Mouse (Mus musculus): ENCODE results near the gene Dcdc2b. TPM values are rescaled to one million over a fixed set of nuclear protein-coding genes. Genes with fewer than 3 reads are reported as not detected.
A peak's percentile ranks its signal among the peaks of the same experiment; 100 is the strongest.

Gene Dcdc2b
- total RNA-seq, 2 experiments from 2014 or later: 6.0 to 7.7 TPM

DNA sequence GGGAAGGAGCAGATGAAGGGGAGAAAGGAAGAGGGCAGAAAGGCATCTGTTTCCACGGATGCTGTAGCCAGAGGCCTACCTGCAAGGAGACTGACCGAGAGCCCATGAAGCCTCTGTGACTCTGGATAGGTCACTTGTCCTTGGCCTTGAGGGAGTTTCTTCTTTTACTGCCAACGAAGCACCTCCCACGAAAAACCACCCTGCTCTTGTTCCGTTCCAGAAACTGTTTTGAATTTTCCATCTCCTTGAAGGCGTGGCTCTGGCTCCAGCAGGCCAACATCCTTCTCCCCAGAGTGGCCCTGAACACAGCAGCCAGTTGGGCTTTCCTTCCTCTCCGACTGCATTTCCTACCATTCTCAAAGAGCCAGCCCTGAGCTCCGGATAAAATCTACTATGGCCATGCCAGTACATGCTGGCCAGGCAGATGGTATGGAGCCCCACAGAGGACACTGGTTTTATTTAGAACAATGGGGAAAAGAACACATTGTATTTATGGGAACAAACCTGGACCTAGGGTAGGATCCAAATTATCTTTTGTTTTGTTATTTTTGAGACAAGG, 7.3 kb upstream of the Dcdc2b start:
- DNase-seq: no peak

DNA sequence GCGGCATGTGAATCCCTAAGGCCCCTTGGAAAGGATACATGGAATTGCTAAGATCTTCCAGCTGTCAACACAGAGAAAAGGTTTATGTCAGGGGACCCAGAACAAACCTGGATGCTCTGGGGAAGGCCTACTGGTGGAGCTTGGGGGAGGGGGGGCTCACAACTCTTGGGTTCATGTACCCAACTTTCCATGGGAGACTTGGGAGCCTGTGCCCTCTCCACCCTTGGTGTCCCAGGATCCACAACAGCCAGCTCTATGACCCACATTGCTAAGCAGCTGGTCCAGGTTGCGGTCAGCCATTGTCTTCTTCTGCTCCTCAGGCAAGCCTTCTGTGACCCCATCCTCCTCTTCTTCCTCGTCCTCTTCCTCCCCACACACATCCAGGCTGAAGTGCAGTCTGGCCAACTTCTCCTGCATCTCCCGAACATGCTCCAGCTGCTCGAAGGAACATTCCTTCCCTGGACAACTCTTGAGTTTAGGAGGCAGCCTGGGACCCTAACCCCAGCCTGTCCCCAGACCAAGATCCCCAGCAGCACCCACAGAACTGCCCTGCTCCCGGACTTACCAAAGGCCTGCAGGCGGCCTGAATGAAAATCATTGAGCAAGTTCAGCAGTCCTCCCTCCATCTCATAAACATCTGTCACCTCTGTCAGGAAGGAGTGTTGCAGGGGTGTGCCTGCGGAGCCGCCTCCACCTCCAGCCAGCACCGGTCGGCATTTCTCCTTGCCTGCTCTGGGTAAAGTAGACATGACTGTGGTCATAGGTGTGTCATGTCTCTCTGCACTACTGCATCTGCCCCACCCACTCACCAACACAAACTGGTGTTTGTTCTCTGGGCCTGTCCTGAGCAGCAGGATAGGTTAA, 6.6 kb upstream of the Dcdc2b start:
- DNase-seq: no peak

DNA sequence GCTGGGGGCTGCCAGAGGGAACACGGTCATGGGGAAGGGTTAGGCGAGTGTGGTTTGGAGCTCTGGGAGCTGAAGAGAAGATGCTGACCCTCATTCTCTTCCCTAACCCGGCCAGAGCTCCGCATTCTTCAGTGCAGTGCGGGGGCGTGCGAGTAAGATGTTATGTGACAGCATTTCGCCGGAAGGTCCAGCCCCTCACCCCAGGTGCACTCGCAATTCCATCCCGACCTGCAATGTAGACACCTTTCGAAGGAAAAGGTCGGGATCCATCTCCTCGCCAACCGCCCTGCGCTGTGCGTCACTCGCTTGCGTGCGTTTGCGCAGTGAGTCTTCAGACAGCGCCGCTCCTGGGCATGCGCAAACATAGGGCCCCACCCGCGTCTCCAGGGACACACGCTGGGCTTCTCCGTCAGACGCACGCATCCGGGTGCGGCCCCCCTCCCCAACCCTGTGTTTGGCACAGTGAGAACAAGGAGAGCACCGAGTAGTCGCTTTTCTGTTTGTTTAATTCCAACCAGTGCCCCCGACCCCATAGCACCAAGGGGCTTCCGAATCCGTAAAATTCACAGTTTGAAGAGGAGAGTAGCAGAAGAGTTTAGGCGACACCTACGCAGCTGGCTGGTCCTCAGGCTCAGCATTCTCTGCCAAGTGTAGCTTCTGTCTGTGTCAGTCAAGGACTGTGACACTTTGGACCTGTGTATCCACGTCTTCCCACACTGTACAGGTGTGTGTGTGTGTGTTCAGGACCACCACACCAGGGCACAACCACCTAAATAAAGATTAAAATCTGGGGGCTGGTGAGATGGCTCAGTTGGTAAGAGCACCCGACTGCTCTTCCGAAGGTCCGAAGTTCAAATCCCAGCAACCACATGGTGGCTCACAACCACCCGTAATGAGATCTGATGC, 5.0 kb upstream of the Dcdc2b start, which contains the start of gene Iqcc:
TSS of gene Iqcc (minus strand) at position 314 of the 906 bp plus-strand sequence.
- peak; percentile 95 to 97 for DNase-seq

- DNase-seq: no peak
Measured at GRCm38 (mm10) chr4:129618031-129618430, 4.0 kb upstream of the Dcdc2b start.

GRCm38 (mm10) chr4:129617121-129617641, 3.1 kb upstream of the Dcdc2b start:
- DNase-seq: no peak

DNA sequence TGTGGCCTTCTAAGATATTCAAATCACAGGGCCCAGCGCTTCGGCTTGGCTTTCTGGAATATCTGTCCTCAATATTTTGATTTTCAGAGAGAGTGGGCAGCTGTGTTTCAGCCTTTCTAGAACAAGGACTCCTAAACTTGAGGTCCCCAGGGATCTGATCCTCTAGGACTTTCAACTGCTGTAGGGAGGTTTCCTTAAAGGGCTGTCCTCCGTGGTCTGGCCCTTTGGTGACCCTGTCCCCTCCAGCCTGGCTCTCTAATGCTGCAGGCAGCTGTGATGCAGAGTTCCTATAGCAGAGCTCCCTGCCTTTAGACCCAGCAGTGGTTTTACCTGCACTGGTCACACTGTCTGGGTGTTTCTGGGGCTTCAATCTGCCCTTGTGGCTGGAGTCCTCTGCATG, 2.6 kb upstream of the Dcdc2b start:
- DNase-seq: no peak

DNA sequence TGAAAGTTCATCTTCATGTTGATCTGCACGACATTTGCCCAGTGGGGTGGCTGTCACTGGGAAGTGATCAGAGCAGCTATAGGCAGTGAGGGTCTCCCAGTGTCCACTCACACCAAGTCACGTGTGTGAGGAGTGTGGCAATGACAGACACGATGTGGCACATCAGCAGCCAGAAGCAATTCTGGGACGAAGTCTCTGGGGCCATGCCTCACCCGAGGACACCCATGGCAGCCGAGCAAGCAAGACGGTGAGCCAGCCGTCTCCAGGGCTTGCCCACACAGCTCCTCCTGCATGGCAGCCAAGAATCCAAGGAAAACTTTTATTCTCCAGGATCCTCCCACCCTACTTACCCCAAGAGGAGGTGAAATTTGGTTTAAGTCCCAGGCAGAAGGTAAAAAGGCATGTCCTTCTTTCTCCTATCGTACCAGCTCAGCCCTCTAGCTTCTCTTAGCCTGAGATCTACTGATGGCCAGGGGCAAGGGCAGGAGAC, 1.8 kb upstream of the Dcdc2b start:
- DNase-seq: no peak

GRCm38 (mm10) chr4:129610472-129610871, 3.6 kb downstream of the Dcdc2b start:
- no peak for DNase-seq

DNA sequence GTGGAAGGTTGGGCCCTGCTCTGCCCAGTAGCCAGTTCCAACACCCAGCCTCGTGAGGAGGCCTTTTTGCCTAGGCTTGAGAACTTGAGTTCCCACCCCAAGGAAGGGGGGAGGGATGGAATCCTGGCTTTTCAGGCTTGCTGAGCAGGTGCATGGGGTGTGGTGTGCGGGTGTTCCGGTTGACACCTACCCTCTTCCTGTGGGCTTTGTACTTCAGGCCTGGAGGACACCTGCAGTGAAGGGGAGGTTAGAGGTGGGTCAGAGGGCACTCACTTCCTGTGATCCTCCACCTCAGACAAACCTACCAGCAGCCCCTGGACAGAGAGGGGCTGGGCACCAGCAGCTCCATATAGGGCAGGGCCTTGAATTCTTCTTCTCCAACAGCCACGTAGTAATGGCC, 4.0 kb downstream of the Dcdc2b start:
- DNase-seq: no peak

GRCm38 (mm10) chr4:129609139-129609631, 4.9 kb downstream of the Dcdc2b start:
- no peak for DNase-seq

- peak; percentile 73 to 77 for DNase-seq
Measured at GRCm38 (mm10) chr4:129608426-129609025, 5.5 kb downstream of the Dcdc2b start.

- DNase-seq: peak; percentile 81 to 85
Measured at GRCm38 (mm10) chr4:129600233-129601158, 13.6 kb downstream of the Dcdc2b start, which contains the start of the genes Eif3i and Tmem234. Eif3i (minus strand) TSS chr4:129600648. Tmem234 (plus strand) TSS chr4:129600668.

DNA sequence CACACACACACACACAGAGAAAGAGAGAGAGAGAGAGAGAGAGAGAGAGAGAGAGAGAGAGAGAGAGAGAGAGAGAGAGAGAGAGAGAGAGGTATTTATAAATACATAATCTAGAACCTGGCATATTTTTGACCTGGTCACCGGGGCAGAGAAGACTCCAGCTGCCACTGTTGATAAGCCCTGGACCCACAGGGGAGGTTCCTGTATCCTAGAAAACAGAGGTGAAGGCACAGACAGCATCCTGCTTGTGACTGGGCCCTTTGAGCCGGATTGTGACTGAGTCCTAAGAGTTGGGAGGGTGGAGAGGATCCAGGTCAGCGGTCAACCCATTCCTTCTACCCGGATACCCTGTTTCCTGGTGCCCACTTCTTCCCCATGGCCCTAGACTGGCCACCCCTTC, 25.2 kb downstream of the Dcdc2b start:
- no peak for DNase-seq

DNA sequence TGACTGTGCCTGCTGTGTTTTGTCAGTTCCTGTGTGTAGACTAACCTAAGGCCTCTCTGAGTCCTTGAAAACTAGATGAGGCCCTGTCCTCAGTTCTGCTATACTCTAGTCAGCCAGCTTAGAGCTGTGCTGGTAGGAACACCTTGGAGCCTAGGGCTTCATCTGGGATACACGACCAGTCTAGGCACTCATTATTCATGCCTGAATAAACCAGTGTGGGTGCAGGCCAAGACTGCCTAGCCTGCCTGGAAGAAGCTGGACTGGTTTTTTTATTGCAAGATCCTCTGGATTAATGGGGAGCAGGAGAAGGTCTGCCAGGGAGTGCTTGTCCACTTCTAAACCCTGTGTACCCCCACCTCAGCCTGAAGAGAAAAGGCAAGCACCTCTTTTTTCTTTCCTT, 27.1 kb downstream of the Dcdc2b start:
- DNase-seq: no peak

GRCm38 (mm10) chr4:129585773-129586172, 28.3 kb downstream of the Dcdc2b start:
- DNase-seq: no peak

DNA sequence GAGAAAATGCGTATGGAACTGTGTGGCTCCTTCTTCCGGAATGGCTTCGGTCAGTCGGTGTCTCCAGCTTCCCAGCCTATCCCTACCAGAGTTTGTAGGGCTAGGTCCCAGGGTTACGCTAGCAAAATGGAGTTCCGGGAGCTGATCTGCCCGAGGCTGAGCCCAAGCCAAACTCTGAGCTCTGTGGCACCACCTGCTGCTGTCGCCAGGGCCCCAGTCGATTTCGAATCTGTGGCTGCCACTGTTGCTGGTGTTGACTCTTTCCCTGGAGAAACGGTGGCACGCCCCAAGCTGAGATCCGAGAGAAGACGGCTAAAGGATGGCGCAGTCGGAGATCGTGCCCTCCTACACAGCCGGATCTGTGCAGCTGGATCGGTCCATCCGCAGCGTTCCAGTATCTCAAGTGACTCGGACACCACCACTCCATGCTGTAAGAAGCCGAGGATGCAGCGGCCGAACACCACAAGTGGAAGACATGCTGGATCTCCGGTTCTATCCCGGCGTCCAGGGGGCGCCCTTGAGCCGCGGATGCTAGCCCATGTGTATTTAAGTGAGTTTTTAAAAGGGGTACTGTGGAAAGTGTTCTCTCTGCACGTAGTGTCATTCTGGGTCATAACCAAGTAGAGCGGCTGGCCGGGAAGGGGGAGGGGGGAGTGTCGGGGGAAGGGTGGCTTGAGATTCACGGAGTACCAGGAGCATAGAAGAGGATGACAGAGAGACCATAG, 29.0 kb downstream of the Dcdc2b start:
- DNase-seq: peak; percentile 79 to 81

DNA sequence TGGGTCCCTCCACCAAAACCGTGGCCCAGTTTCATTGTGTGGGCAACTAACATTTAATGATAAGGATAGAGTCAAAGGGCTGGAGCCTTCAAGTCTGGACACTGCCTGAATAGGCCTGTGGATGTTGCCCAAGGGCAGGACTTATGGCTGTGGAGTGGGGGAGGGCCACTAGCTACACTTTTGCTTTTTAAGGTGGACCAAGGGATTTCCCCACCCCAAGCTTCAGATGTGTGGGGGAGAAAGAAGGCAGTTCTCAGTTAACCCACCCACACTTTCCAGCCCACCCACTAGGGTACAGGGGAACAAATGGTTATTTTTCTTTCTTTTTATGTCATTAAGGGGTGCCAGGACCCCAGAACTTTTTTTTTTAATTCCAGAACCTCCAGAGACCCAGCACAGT, 29.7 kb downstream of the Dcdc2b start:
- DNase-seq: no peak

GRCm38 (mm10) chr4:129582251-129582650, 31.8 kb downstream of the Dcdc2b start:
- DNase-seq: no peak

DNA sequence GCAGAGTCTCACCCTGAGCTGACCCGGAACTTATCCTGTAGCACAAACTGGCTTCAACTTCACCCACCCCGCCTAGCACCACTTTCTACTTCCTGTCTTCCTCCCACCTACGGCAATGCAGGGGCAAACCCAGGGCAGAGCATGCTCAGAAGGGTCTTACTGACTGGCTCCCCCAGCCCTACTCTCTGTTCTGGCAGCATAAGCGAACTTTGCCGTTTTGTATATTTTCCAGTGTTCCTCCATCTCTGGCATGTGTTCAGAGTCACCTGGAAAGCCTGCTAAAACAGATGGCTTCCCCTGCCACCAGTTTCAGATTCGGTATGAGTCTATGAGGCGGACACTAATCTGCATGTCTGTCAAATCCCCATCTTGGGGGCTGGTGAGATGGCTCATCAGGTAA, 33.7 kb downstream of the Dcdc2b start:
- no peak for DNase-seq

DNA sequence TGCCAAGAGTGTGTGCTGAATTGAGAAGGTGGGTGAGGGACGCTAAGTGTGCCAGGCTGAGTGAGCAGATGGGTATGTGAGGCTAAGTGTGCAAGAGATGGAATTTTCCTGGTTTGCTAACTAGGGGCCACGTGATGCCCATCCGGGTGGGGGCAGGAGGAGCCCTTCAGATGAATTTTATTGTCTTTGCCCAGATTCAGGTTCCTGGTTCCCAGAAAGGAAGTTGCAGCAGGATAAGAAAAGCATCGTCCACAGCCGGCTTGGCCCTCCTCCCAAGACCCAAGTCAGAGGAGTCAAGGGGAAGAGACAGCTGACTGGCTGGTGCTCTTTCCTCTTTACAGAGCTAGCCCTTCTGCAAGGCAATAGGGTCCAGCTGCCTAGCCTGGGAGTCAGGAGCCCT, 35.6 kb downstream of the Dcdc2b start, which contains the start of gene Fam167b:
TSS of gene Fam167b (minus strand) at position 84 of the 400 bp plus-strand sequence.
- no peak for DNase-seq

Data from layer of hippocampus, postnatal 36 days (tissue).